Mouse (Mus musculus): ENCODE results near the gene Kit.

GRCm38 (mm10) chr5:75704584-75705175 is 130.0 kb downstream of the Kit start:
- TF ChIP-seq CTCF (IDR thresholded peaks at IDR 0.05; ENCODE audit: borderline replicate concordance, insufficient read depth, low read length) (no peak), POLR2A (IDR thresholded peaks at IDR 0.05; ENCODE audit: low read depth, low read length) (no peak)

Measured in embryonic fibroblast, embryonic 13.5 days (primary cell).